Mouse (Mus musculus) bone marrow, adult 2 months (tissue): ENCODE measurements around the gene Tepp. TPM values are rescaled to one million over a fixed set of nuclear protein-coding genes. Genes with fewer than 3 reads are reported as not detected.

Experiments
- H3K27ac ChIP-seq: fragments of 200-500 bp; 2 replicates; pipeline ENCODE4 v1.5.1; 2012; ENCODE audit warnings: low read depth, mild to moderate bottlenecking, control low read depth, inconsistent platforms, low read length; ENCODE audit not compliant: control insufficient read depth, poor library complexity, insufficient read depth
- H3K4me1 ChIP-seq: fragments of 200-500 bp; 2 replicates; pipeline ENCODE4 v1.6.1; 2011; ENCODE audit warnings: low read length; ENCODE audit not compliant: control insufficient read depth, insufficient read depth
- H3K4me3 ChIP-seq: fragments of 200-500 bp; replicated peaks from 2 replicates; pipeline ENCODE3; 2011; ENCODE audit warnings: mild to moderate bottlenecking, low read depth, low read length, control low read depth; ENCODE audit not compliant: control insufficient read depth
- CTCF ChIP-seq: fragments of 200-500 bp; IDR thresholded peaks from 2 replicates; pipeline ENCODE4 v1.5.1; 2011; ENCODE audit warnings: low read length, control low read depth; ENCODE audit not compliant: control insufficient read depth, insufficient read depth
- POLR2A ChIP-seq: fragments of 200-500 bp; IDR thresholded peaks from 2 replicates; pipeline ENCODE4 v1.6.1; 2011; ENCODE audit warnings: low read depth, mild to moderate bottlenecking, control low read depth, low read length, borderline replicate concordance; ENCODE audit not compliant: control insufficient read depth
- WGBS: fragments of 180-500 bp; shearing (Covaris S2); methylation state at CpG from one replicate; pipeline ENCODE4 v1.1.7; 2018; 5-methylcytosine and 5-hydroxymethylcytosine counted together
- polyA plus RNA-seq: library from polyadenylated mRNA; stranded (reverse); fragments of >200 nt; gene quantifications from 2 replicates; pipeline ENCODE4 v1.2.4, GENCODE M21; 2011; ENCODE audit warnings: low replicate concordance; ENCODE audit not compliant: missing spikeins, insufficient read depth, insufficient read length

Tepp gene
- polyA plus RNA-seq, 1 experiment = not detected

- 13% methylated on average over 62 of the region's 62 CpGs for WGBS
- no peak overlapping the region for H3K4me3 ChIP-seq
- TF ChIP-seq CTCF (no peak), POLR2A (no peak)
Observed at GRCm38 (mm10) chr8:95352871-95353866, 42.8 kb downstream of the Tepp start.

GRCm38 (mm10) chr8:95354606-95355005 is 44.2 kb downstream of the Tepp start:
- Histone ChIP-seq H3K27ac (no peak overlapping the region), H3K4me3 (no peak overlapping the region), H3K4me1 (no peaks in the 10 kb centered on the region; the same call in 1 of the 2 replicates)
- no peak for TF ChIP-seq CTCF
- TF ChIP-seq POLR2A = no peak
- WGBS = 80% methylated on average over 2 of the region's 2 CpGs

More at GRCm38 (mm10) chr8:95352871-95353866, 42.8 kb downstream of the Tepp start:
- Histone ChIP-seq H3K27ac (no peak overlapping the region), H3K4me1 (no peaks in the 10 kb centered on the region)

DNA sequence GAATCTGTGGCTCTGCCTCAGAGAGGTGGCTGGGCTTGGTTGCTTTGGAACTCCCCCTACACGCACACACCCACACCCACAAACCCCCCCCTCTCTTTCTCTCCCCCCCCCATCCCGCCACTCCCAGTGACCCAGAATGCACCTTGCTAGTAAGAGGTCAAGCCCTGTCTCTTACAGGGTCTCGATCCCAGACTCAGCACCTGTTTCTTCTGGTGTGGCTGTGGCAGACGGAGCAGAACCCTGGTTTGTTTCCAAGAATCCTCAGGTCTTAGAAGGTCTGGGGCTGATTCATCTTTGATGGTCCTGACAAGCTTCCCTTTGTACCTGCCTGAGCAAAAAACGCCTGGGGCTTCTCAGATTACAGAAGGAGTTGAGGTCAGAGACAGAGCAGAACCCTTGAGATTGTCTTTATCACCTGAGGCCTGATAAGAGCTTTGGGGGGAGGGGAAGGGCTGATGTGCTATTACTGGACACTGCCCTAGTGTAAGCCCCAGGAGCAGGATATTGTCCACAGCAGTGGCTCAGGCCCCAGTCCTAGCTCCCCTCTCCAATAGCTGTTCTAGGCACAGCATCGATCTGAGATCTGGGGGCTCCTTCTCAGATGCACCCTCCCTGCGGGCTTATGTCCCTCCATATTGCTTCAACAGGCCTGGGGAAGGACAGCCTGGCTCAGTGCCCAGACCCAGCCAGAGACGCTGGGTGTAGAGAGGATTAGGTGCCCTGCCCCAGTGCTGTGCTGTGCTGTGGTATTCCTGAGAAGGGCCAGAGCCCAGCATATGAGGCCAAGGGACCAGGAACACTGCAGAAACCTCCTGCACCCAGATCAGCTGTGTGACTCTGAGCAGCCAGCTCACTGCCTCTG is 48.4 kb downstream of the Tepp start:
- H3K4me3 ChIP-seq = no peak overlapping the region
- 64% methylated on average over 8 of the region's 8 CpGs for WGBS
- TF ChIP-seq CTCF (no peak), POLR2A (no peak)
- H3K4me1 ChIP-seq = no peaks in the 10 kb centered on the region; the same call in 1 of the 2 replicates
- H3K27ac ChIP-seq = no peak overlapping the region

DNA sequence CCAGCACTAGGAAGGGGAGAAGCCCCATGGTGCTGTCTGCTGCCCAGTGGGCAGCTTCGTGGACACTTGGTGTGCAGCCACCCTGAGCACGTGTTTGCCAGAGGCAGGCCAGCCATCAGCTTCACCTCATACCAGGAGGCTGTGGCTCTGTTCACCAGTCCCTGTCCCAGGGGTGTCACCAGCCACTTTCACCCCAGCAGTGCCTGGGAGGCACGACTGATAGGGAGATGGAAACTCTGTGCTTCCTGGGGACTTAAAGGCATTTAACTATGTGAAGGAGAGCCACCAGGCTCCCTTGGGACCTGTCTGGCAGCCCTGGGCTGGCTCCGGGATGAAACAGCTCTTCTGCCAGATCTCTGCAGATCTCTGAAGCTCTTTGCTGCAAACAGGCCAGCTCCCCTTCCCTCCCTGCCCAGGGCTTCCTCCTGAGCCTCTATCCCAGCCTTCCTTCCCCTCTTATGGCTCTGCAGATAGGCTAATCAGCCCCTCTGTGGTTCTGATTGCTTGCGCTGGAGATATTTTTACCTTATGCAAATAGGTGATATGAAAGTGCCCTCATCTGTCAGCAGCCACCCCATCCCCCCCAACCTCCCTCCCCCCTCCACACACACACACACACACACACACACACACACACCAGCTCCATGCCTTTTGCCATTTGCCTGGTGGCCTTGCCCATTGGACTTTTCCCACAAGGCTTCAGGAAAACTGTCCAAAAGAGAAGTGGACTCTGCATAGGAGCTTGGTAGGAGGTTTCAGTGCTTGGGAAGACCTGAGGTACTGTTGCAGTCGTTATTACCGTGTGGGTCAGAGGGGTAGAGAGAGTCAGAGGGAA is 50.0 kb downstream of the Tepp start:
- 49% methylated on average over 7 of the region's 7 CpGs for WGBS
- no peak overlapping the region for H3K4me3 ChIP-seq
- TF ChIP-seq POLR2A (no peak), CTCF (no peak)
- H3K4me1 ChIP-seq = no peaks in the 10 kb centered on the region; the same call in 1 of the 2 replicates
- H3K27ac ChIP-seq = no peak overlapping the region

GRCm38 (mm10) chr8:95361016-95361341 is 50.6 kb downstream of the Tepp start:
- Histone ChIP-seq H3K4me1 (no peaks in the 10 kb centered on the region; the same call in 1 of the 2 replicates), H3K27ac (no peak overlapping the region), H3K4me3 (no peak overlapping the region)
- TF ChIP-seq CTCF (no peak), POLR2A (no peak)
- WGBS = 73% methylated on average over 3 of the region's 3 CpGs

DNA sequence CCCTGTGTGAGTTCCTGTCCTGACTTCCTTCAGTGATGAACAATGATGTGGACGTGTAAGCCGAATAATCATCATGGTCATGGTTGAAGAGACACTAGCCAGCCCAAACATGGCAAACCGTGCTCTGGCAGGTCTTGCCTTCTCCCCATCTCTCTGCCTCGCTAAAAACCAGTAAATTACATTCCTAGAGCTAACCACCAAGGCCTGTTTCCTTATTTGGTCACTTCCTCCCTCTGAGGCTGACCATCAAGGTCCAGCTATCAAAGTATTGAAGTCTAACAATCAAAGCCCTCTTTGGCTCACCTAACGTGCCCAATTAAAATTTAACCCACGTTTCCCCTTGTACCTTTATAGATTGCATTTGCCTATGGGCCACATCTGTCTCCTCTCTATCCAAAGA is 51.9 kb downstream of the Tepp start:
- Histone ChIP-seq H3K27ac (no peak overlapping the region), H3K4me3 (no peak overlapping the region), H3K4me1 (no peaks in the 10 kb centered on the region; the same call in 1 of the 2 replicates)
- TF ChIP-seq CTCF (no peak), POLR2A (no peak)
- WGBS = 70% methylated on average over 6 of the region's 6 CpGs

DNA sequence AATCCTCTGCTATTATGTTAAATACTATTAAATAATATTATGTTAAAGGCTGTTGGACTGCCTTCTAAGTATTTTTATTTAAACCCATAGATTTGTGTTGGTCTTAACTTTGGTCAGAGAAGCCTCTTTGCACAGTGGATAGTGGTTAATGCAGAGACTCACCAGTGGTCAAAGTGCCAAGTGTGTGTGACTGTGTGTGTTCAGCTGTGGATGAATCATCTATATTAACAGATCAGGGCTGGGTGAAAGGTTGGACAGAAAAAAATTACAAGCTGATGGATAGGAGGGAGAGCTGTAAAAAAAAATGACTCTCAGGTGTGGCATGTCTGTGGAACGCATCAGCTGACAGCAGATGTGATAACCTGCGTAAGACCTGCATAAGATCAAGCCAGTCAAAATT is 53.5 kb downstream of the Tepp start:
- H3K27ac ChIP-seq = no peak overlapping the region
- no peak overlapping the region for H3K4me3 ChIP-seq
- TF ChIP-seq POLR2A = no peak
- TF ChIP-seq CTCF = no peak
- no peaks in the 10 kb centered on the region; the same call in 1 of the 2 replicates for H3K4me1 ChIP-seq
- 91% methylated on average over 2 of the region's 2 CpGs for WGBS
